Mouse (Mus musculus) lung, adult 2 months (tissue): ENCODE results near the gene Cfap43. TPM values are rescaled to one million over a fixed set of nuclear protein-coding genes. Genes with fewer than 3 reads are reported as not detected.

ENCODE experiments used
- DNase-seq: peaks from one replicate; pipeline ENCODE4 v3.0.0; 2022
- H3K4me1 ChIP-seq: fragments of 200-500 bp; 2 replicates; pipeline ENCODE4 v1.6.1; 2011; ENCODE audit warnings: low read length; ENCODE audit not compliant: control insufficient read depth, insufficient read depth
- H3K4me3 ChIP-seq: fragments of 200-500 bp; replicated peaks from 2 replicates; pipeline ENCODE3; 2011; ENCODE audit warnings: low read depth, mild to moderate bottlenecking, control low read depth, low read length; ENCODE audit errors: extremely low read depth
- CTCF ChIP-seq: fragments of 200-500 bp; IDR thresholded peaks from 2 replicates; pipeline ENCODE4 v1.5.1; 2011; ENCODE audit warnings: mild to moderate bottlenecking, low read length, control low read depth; ENCODE audit not compliant: insufficient read depth
- POLR2A ChIP-seq: fragments of 200-500 bp; IDR thresholded peaks from 2 replicates; pipeline ENCODE4 v1.6.1; 2011; ENCODE audit warnings: low read depth, mild to moderate bottlenecking, control low read depth, low read length, borderline replicate concordance; ENCODE audit errors: extremely low read depth
- WGBS: fragments of 180-500 bp; shearing (Covaris S2); methylation state at CpG from one replicate; pipeline ENCODE4 v1.1.7; 2018; 5-methylcytosine and 5-hydroxymethylcytosine counted together
- polyA plus RNA-seq: library from polyadenylated mRNA; depleted of rRNA; stranded (reverse); fragments of >200 nt; gene quantifications from 2 replicates; pipeline ENCODE4 v1.2.3, GENCODE M21; 2012

Gene Cfap43
- polyA plus RNA-seq, 1 experiment = 7.1 TPM

GRCm38 (mm10) chr19:47747072-47747471, 172.0 kb downstream of the Cfap43 start:
- Histone ChIP-seq H3K4me1 (no peaks in the 10 kb centered on the region), H3K4me3 (no peak overlapping the region)
- WGBS = 94% methylated on average over 2 of the region's 2 CpGs
- TF ChIP-seq CTCF (no peak), POLR2A (no peak)
- DNase-seq = no peak

GRCm38 (mm10) chr19:47731931-47732330, 187.2 kb downstream of the Cfap43 start:
- peak overlapping the region; percentile 81 for H3K4me3 ChIP-seq
- peaks cover 5% of the 10 kb centered on the region for H3K4me1 ChIP-seq
- TF ChIP-seq CTCF (no peak), POLR2A (no peak)
- 5% methylated on average over 13 of the region's 15 CpGs for WGBS
- no peak for DNase-seq

DNA sequence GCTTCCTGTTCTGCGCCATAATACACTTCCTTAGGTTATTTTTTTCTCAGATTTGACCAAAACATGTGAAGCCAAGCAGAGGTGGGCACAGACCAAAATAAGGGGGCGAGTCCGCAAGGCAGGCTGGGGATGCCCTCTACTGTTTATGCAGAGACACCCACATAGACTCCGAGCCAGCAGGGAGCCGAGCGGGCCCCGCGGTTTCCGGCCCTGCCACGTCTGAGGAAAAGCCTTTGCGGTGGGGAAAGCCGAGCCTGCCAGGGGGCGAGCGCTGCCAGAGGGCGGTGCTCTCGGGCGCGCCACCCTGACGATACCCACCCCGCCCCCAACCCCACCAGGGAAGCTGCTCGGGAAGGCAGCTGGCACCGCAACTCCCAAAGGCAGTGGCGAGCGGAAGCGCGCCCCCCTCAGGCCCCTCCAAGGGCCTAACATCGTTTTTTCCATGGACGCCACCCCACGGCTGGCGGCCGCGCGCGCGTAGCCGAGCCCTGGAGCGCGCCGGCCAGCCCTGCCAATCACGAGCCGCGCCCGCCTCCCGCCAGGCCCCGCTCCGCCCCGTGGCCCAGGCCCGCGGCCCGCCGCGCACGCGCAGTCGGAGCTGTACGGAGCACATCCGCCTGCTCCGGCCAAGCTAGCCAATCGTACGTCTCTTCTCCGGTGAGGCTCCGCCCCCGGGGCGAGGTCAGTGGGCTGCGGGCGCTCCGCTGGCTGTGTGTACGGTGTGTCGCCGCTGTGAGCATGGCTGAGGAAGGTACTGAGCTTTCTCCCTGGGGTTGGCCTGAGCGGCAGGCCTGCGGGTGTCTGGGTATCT, 187.8 kb downstream of the Cfap43 start, which contains the start of gene Sfr1:
TSS of gene Sfr1 (plus strand) at position 612 of the 811 bp plus-strand sequence.
- TF ChIP-seq CTCF (no peak), POLR2A (peak; percentile 98)
- peaks cover 5% of the 10 kb centered on the region for H3K4me1 ChIP-seq
- DNase-seq = peak; percentile 96
- H3K4me3 ChIP-seq = peak within 1 kb of the TSS; percentile 81
- under 1% methylated on average over 71 of the region's 72 CpGs for WGBS

- TF ChIP-seq CTCF (no peak), POLR2A (no peak)
- peak overlapping the region; percentile 80 for H3K4me3 ChIP-seq
- under 1% methylated on average over 12 of the region's 12 CpGs for WGBS
- DNase-seq = peak; percentile 69
- peaks cover 5% of the 10 kb centered on the region for H3K4me1 ChIP-seq
Observed at GRCm38 (mm10) chr19:47730691-47731070, 188.4 kb downstream of the Cfap43 start.

- TF ChIP-seq POLR2A (no peak), CTCF (no peak)
- 57% methylated on average over 7 of the region's 7 CpGs for WGBS
Observed at GRCm38 (mm10) chr19:47725643-47726140, 193.4 kb downstream of the Cfap43 start.

DNA sequence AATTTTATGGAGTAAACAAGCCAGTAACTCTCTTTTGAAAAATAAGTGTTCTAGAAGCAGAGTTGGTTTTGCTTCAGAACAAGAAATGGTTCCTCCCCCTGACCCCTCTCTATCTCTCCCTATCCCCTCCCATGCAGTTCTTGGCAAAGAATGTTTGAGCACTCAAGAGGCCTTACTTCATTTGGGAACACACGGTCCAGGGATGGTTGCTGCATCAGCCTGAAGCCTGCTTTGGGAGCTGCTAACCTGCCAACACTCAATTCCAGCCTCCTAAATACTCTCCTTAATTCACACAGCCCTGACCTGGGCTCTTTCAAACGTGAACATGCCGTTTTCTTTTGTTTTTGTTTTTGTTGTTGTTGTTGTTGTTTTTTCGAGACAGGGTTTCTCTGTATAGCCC, 194.2 kb downstream of the Cfap43 start:
- Histone ChIP-seq H3K4me1 (no peaks in the 10 kb centered on the region; the same call in 1 of the 2 replicates), H3K4me3 (no peak overlapping the region)
- 67% methylated on average over 4 of the region's 4 CpGs for whole genome bisulfite sequencing
- TF ChIP-seq POLR2A (no peak), CTCF (no peak)
- no peak for DNase-seq

More at GRCm38 (mm10) chr19:47725643-47726140, 193.4 kb downstream of the Cfap43 start:
- Histone ChIP-seq H3K4me1 (peaks cover 3% of the 10 kb centered on the region; the same call in 1 of the 2 replicates), H3K4me3 (no peak overlapping the region)
- DNase-seq = no peak

GRCm38 (mm10) chr19:47722471-47722870, 196.6 kb downstream of the Cfap43 start:
- Histone ChIP-seq H3K4me1 (no peaks in the 10 kb centered on the region), H3K4me3 (no peak overlapping the region)
- no peak for DNase-seq
- 36% methylated on average over 6 of the region's 6 CpGs for WGBS
- TF ChIP-seq POLR2A (no peak), CTCF (no peak)

DNA sequence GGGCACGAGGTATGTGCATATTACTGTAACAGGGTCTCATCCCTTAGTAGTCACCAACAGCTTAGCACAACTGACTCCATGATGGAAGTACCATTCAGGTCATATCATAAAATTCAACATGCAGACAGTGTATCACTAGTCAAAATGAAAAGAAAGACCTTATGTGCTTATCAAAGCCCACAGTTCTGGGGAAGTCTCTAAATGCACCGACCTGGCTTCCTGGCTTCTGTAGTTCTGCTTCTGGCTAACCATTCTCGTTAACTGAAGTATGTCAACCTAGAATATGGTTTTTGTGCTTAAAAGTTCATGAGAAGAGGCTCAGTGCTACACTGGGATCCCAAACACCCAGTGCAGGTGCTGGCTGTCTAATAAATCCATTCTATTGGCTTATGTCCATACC, 199.9 kb downstream of the Cfap43 start:
- TF ChIP-seq CTCF = no peak
- no peak for TF ChIP-seq POLR2A

DNA sequence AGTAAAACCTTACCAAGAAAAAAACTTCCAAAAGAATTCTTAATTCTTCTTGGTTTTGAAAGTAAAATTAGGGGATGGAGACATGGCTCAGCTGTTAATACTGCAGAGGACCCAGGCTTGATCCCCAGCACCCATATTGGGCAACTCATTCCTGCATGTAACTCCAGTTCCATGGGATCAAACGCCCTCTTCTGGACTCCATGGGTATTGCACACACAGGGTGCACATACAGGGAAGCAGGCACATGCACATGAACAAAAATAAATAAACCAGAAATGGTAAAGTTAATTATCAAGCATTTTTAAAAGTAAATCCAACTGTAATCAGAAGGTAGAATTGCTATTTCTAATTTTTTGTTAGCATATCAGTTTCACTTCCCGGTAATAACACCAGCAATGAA, 202.9 kb downstream of the Cfap43 start:
- no peak overlapping the region for H3K4me3 ChIP-seq
- whole genome bisulfite sequencing = 62% methylated on average over 2 of the region's 2 CpGs
- TF ChIP-seq POLR2A (no peak), CTCF (no peak)
- no peak for DNase-seq
- H3K4me1 ChIP-seq = no peaks in the 10 kb centered on the region

More for the DNA sequence above, 199.9 kb downstream of the Cfap43 start:
- Histone ChIP-seq H3K4me1 (no peaks in the 10 kb centered on the region), H3K4me3 (no peak overlapping the region)
- WGBS = 77% methylated on average over 3 of the region's 3 CpGs
- no peak for DNase-seq

- no peak for DNase-seq
- Histone ChIP-seq H3K4me3 (no peak overlapping the region), H3K4me1 (no peaks in the 10 kb centered on the region)
- TF ChIP-seq CTCF (no peak), POLR2A (no peak)
- 73% methylated on average over 9 of the region's 9 CpGs for WGBS
Observed at GRCm38 (mm10) chr19:47713457-47713856, 205.6 kb downstream of the Cfap43 start.
